Mouse (Mus musculus): ENCODE results near the gene Adcy1.
A peak's percentile ranks its signal among the peaks of the same experiment; 100 is the strongest.

Gene Adcy1

GRCm38 (mm10) chr11:7071617-7072016, 8.3 kb downstream of the Adcy1 start:
- no peak for DNase-seq

GRCm38 (mm10) chr11:7073556-7073955, 10.3 kb downstream of the Adcy1 start:
- peak; percentile 45 for DNase-seq

DNA sequence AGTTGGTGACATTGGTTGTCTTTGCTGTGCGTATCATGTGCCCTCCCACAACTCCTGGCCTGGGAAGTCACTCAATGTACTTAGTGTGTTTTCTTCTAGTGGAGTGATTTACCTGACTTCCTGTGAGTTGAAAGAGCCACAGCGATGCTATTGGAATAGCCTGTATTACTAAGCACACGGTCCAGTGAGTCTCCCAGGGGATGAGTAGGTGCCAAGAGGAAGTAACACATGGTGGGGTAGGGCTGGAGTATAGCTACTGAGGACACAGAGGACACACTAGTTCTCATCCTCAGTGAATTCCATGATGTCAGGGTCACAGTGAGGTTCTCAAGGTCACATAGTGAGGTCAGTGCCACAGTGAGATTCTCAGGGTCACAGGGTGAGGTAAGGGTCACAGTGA, 13.2 kb downstream of the Adcy1 start:
- DNase-seq = no peak

- no peak for DNase-seq
These were observed 18.6 kb downstream of the Adcy1 start for GRCm38 (mm10) chr11:7081893-7082292.

DNA sequence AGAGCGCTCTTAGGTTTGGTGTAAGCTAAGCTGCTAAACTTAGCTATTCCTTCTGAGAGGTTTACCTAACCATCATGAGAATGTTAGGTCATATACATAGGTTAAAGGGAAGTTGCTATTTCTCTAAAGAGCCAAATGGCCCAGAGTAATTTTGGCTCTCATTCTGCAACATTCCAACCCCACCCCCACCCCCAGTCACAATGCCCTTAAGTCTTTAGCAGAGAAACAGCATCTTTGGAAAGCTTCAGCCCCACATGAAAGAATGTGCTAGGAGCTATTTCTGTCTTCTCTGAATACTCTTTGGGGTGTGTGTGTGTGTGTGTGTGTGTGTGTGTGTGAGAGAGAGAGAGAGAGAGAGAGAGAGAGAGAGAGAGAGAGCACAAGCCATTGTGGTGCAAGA, 20.6 kb downstream of the Adcy1 start:
- no peak for DNase-seq

- DNase-seq = no peak
These were observed 21.9 kb downstream of the Adcy1 start for GRCm38 (mm10) chr11:7085184-7085583.

DNA sequence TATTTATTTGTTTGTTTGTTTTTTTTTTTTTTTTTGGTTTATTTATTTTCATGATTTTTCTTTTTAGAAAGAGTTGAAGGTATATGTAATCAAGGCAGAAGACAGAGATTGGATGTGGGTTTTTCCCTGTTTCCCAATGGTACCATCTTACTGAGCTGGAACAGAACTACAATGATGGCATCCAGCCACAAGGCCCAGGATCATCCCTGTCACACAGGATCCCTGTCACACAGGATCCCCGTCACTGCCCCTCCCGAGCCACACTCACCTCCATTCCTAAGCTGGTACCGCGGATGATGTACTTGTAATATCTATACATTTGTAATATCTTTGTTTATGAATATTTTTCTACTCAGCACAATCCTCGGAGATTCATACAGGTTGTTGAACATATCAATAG, 27.8 kb downstream of the Adcy1 start:
- no peak for DNase-seq

- DNase-seq = no peak
These were observed 31.6 kb downstream of the Adcy1 start for GRCm38 (mm10) chr11:7094844-7095243.

- no peak for DNase-seq
These were observed 38.4 kb downstream of the Adcy1 start for GRCm38 (mm10) chr11:7101674-7102073.

DNA sequence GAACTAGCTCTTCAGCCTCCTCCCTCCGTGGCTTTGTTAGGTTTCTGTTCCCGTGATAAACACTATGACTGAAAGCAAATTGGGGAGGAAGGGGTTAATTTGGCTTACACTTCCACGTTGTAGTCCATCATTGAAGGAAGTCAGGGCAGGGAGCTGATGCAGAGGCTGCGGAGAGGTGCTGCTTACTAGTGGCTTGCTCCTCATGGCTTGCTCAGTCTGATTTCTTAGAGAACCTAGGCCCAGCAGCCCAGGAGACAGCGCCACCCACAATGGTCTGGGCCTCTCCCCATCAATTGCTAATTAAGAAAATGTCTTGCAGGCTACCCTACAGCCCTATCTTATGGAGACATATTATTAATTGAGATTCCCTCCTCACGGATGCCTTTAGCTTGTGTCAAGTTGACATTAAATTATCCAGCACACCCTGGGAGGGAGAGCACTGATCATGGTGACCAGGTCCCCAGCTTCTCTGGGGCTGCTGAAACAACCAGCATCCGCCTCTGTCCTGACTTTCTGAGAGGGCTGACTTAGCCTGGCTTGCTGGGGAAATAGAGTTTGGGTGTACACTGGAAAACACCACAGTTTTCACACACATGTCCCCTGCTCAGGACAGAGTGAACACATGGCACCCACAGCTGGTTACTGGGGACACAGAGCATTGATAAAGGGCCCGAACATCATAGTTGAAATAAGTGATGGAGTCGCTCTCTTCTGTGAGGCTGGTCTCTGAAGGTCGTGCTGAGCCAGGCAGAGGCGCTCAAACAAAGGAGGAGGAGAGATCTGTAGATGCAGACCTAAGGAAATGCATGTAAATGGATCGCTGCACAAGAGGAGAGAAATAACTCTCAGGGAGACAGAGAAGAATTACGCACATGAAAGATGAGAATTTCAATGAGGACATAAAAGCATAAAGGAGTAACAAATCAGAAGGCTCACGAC, 39.2 kb downstream of the Adcy1 start:
- DNase-seq = no peak

GRCm38 (mm10) chr11:7105337-7105736, 42.0 kb downstream of the Adcy1 start:
- DNase-seq = no peak

GRCm38 (mm10) chr11:7109131-7109530, 45.8 kb downstream of the Adcy1 start:
- DNase-seq = no peak

- no peak for DNase-seq
These were observed 49.8 kb downstream of the Adcy1 start for GRCm38 (mm10) chr11:7113046-7113445.

DNA sequence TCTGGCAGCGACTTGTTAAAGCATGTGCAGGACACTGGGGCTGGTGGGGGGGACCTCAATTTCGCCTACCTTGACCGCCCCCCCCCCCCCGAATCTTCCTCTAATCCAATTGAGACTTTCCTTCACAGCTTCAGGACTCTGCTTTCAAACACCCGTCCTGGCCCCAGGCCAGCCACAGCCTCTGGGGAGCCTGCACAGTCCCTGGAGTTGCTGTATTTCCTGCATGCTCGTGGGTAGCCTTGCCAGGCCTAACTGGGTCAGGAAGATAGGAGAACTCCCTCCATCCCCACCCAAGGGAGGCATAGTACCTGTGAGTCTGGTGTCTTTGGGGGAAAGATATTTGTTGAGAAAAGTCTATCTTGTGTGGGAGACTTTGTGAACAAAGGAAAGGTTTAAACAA, 50.4 kb downstream of the Adcy1 start:
- no peak for DNase-seq

DNA sequence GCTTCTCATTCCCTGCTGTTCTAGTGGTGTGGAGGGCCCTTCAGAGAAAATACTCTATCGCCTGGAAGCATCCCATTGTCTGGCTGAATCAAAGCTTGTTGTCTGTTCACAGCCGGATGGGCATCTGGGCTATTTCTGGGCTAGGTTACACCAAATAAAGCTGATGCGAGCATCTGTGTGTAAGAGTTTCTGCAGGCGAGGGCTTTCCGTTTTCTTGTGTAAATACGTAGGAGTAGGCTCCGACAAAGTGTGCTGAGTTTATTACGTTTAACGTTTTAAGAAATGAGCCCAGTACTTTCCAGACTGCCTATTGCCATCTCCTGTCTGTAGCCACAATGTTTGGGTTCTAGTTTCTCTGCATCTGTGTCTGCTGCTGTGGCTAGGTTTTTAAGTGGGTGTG, 51.0 kb downstream of the Adcy1 start:
- DNase-seq = no peak

DNA sequence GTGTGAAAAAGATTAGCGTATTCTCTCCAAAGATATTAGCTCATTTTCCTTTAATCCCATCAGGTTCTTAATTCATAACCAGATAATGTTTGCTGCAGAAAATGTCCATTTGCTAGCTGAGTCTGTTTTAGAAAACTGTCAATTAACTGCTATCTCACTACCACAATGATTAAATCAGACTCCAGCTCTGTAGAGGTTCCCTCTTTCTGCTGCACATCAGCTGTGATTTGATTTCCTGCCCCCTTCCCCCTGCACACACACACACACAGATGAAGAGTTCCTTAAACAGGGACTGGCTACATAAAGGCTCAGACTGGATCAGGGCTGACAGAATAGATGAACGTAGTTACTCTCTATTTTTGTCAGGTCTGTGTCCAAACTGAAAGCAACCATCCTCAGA, 53.4 kb downstream of the Adcy1 start:
- no peak for DNase-seq

DNA sequence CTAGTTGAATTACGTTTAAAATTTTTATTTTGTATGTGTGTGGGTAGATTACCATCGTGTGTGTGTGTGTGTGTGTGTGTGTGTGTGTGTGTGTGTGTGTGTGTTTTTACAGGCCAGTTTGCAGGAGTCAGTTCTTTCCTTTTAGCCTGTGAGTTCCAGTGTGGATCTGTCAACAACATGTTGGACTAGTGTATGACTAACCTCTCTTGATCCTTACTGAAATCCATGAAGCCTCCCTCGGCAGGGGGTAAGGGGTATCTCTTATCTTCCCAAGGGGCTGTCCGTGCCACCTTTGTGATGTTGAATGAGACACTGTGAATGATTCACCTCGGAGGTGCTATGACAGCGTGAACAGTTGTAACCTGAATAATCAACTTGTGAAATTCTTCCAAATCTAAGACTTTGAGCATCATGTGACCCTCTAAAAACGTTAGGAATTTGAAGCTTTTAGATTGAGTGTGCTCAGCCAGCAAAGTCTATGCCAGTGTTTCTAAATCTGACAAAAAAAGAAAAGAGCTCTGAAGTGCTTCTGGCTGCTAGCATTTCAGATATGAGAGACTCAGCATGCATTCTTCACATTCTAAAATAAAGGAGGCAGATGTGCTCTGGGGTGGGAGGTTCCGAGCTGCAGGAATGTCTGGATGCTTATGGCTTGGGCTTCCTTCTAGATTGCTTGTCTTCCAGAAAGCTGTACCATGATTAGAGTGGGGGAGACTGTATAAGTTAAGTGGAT, 66.2 kb downstream of the Adcy1 start:
- no peak for DNase-seq

GRCm38 (mm10) chr11:7132736-7133387, 69.6 kb downstream of the Adcy1 start:
- DNase-seq = no peak

DNA sequence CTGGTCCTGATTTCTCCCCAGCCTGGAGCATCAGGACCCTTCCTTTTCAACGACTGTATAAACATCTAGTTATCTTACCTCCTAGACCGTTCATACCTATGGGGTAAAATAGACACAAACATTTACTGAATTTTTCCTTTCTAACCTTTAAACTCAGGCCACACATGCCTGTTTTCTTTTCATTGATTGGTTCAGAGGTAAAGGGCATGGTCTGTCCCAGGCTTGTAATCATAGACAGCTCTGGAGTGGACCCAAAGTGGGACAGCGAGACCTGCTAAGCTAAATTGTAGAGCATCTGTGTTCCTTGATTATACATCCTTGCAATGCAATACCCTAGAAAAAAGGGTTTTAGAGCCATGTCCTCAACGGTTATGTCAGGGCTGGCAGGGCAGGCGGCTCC, 70.4 kb downstream of the Adcy1 start:
- DNase-seq = no peak

DNA sequence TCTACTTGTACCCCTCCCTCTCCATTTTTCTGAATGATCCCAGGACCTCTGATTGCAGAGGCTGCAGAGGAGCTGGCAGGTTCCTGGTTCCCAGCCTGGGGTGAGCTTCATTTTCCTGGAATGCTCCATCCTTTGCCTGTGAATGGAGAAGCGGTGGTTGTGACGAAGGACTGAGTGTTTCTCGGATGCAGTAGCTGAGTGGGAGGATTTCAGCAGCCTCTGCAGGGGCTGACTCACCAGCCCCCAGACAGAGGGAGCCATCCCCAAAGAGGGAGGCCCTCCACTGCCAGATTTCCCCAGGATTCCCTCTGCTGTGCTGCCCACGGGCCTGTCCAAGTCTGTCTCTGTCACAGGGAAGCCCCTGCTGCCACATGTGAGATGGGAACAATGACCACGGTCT, 71.0 kb downstream of the Adcy1 start:
- DNase-seq = peak; percentile 75

DNA sequence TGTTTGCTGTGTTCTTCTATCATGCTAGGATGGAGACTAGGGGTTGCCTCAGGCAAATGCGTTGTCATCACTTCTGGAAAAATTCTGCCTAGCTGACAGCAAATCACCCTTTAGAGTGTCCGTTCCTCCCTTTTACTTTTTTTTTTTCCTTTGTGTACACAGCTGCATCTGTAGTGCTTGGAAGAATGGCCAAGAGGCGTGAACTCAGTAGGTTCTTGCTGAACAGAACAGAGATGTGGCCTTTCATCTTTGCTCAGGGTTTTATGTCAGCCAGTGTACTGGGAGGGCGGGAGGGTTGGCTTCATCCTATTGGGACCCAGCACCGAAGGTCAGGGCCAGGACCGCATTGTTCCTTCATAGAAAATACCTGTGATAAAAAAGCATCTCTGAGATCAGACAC, 72.0 kb downstream of the Adcy1 start:
- no peak for DNase-seq

- DNase-seq = no peak
These were observed 72.5 kb downstream of the Adcy1 start for GRCm38 (mm10) chr11:7135763-7136162.

DNA sequence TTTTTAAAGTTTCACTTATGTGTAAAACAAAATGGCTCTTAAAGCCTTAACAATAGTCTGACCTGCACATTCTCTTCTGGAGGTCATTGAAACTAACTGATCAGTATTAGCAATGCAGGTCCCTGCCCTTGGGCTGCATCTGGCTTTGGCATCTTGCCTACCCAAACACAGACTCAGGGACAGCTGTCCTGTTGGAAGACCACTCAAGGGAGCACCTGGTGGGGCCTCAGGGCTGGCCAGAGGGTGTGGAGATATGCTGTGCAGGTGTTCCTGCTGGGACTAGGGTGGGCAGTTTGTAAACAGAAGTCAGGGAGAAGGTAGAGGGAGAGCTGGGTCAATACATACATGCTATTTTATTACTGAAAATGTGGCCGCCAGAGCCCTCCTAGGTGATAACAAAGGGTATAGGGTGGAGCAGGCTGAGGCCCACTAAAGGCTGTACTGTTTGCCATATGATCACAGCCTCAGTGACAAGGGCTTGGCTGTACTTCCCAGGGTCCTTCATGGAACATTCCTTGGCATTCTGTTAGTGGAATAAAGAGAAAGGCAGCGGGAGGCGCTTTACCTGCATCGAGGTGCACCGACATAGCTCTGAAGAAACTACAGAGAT, 73.1 kb downstream of the Adcy1 start:
- no peak for DNase-seq
